Mouse (Mus musculus) layer of hippocampus, postnatal 10 days (tissue): Measurements from ENCODE around the gene Olfr971. TPM values are rescaled to one million over a fixed set of nuclear protein-coding genes. Genes with fewer than 3 reads are reported as not detected.
"Not testable (repeated sequence)": the region's sequence is repeated elsewhere in the genome, so short reads cannot be mapped to it uniquely, and the experiment has no call there.

Experiments used
- DNase-seq, 2 experiments: peaks; one replicate each; pipeline ENCODE4 v3.0.0; 2021; ENCODE audit warnings: low spot score in 2 of 2
- long read RNA-seq: library from polyadenylated mRNA; stranded (forward); transcript quantifications from one replicate; pipeline ENCODE4 v2.0.0, GENCODE M21; 2023
- total RNA-seq, 2 experiments: library from RNA; stranded (reverse); gene quantifications; 2 replicates each; pipeline ENCODE4 v1.2.3; 2021

The Olfr971 gene
- not detected for total RNA-seq
- long read RNA-seq, result 0 reads

- DNase-seq, result not testable (repeated sequence)
These were observed at the start of gene Olfr971 for GRCm38 (mm10) chr9:39836576-39836975. TSS of gene Olfr971 (plus strand) at chr9:39836876.

- no peak for DNase-seq
These were observed 46.1 kb upstream of the Olfr971 start, which contains the start of gene Olfr969 for GRCm38 (mm10) chr9:39790558-39790957. TSS of gene Olfr969 (plus strand) at chr9:39790945.

GRCm38 (mm10) chr9:39808560-39808959 lies 28.1 kb upstream of the Olfr971 start, which contains the start of gene Olfr970:
TSS of gene Olfr970 (plus strand) at chr9:39808860.
- no peak for DNase-seq

- no peak for DNase-seq
These were observed 29.4 kb downstream of the Olfr971 start, which contains the start of gene Olfr972 for GRCm38 (mm10) chr9:39866122-39866521. TSS of gene Olfr972 (plus strand) at chr9:39866422.

GRCm38 (mm10) chr9:39871986-39872385 lies 35.3 kb downstream of the Olfr971 start:
- DNase-seq, result not testable (repeated sequence)

- DNase-seq, result not testable (repeated sequence)
These were observed 41.1 kb downstream of the Olfr971 start for GRCm38 (mm10) chr9:39877541-39878396.

Other genes starting within 250 kb of the Olfr971 start
- gene AW551984, start 232.5 kb upstream of the Olfr971 start, total RNA-seq, result 10 to 100 TPM; 28.2 to 34.9 TPM
- not detected for gene Olfr148, start 226.2 kb upstream of the Olfr971 start, total RNA-seq
- not detected for gene Olfr960, start 215.5 kb upstream of the Olfr971 start, total RNA-seq
- gene Olfr961, start 191.8 kb upstream of the Olfr971 start, total RNA-seq, result not detected
- gene Olfr963, start 169.7 kb upstream of the Olfr971 start, total RNA-seq, result not detected
- gene Olfr149, start 129.8 kb upstream of the Olfr971 start, total RNA-seq, result not detected
- gene Olfr965, start 125.5 kb upstream of the Olfr971 start, total RNA-seq, result not detected
- not detected for gene Olfr150, start 105.9 kb upstream of the Olfr971 start, total RNA-seq
- gene Olfr967, start 90.6 kb upstream of the Olfr971 start, total RNA-seq, result not detected
- gene Olfr968, start 53.6 kb upstream of the Olfr971 start, total RNA-seq, result not detected
- not detected for gene Olfr969, start 45.9 kb upstream of the Olfr971 start, total RNA-seq
- gene Olfr970, start 28.0 kb upstream of the Olfr971 start, total RNA-seq, result not detected
- not detected for gene Olfr972, start 29.5 kb downstream of the Olfr971 start, total RNA-seq
- gene Olfr229, start 70.5 kb downstream of the Olfr971 start, total RNA-seq, result not detected
- gene Olfr974, start 100.6 kb downstream of the Olfr971 start, total RNA-seq, result not detected
- gene Olfr975, start 115.2 kb downstream of the Olfr971 start, total RNA-seq, result not detected
- not detected for gene Olfr976, start 124.3 kb downstream of the Olfr971 start, total RNA-seq
- not detected for gene Olfr978, start 155.2 kb downstream of the Olfr971 start, total RNA-seq
- not detected for gene Olfr979, start 166.6 kb downstream of the Olfr971 start, total RNA-seq
- gene Olfr980, start 172.7 kb downstream of the Olfr971 start, total RNA-seq, result not detected
- gene Olfr981, start 184.6 kb downstream of the Olfr971 start, total RNA-seq, result not detected
- not detected for gene Olfr982, start 237.0 kb downstream of the Olfr971 start, total RNA-seq